Mouse (Mus musculus): ENCODE data around the gene Tmem183a.

- TF ChIP-seq CTCF (IDR thresholded peaks at IDR 0.05; ENCODE audit: insufficient read depth, low read length) (no peak), POLR2A (IDR thresholded peaks at IDR 0.05; ENCODE audit: borderline replicate concordance, extremely low read depth, low read depth, low read length) (no peak)
These were observed 54.4 kb downstream of the Tmem183a start for GRCm38 (mm10) chr1:134307409-134307808.
